Mouse (Mus musculus) B cell, adult 67 days (primary cell): ENCODE results near the gene Gm8271. TPM values are rescaled to one million over a fixed set of nuclear protein-coding genes. Genes with fewer than 3 reads are reported as not detected.

Experiments used
- total RNA-seq, 2 experiments: library from RNA; stranded (reverse); gene quantifications; 4 replicates each; pipeline ENCODE4 v1.2.4; 2023

Gm8271 gene
- total RNA-seq = not detected

GRCm38 (mm10) chr14:5185493-5185892 is at the start of gene Gm8271:
Gene Gm8271, plus strand, starts transcription at chr14:5185793.

GRCm38 (mm10) chr14:5164235-5164634 is 21.4 kb upstream of the Gm8271 start, which contains the start of gene Gm3317:
Gene Gm3317, plus strand, starts transcription at chr14:5164535.

Other genes with a start within 250 kb of the Gm8271 start
- not detected for gene Gm8297, start 201.9 kb upstream of the Gm8271 start, total RNA-seq
- not detected for gene Gm3298, start 169.9 kb upstream of the Gm8271 start, total RNA-seq
- not detected for gene 4930555G01Rik, start 135.2 kb upstream of the Gm8271 start, total RNA-seq
- gene Gm8281, start 114.8 kb upstream of the Gm8271 start, total RNA-seq = not detected
- gene Gm8279, start 54.3 kb upstream of the Gm8271 start, total RNA-seq = not detected
- gene Gm3317, start 21.3 kb upstream of the Gm8271 start, total RNA-seq = not detected
- gene Gm3526, start 74.8 kb downstream of the Gm8271 start, total RNA-seq = not detected
- gene Gm3542, start 149.1 kb downstream of the Gm8271 start, total RNA-seq = not detected
- gene Gm3500, start 203.3 kb downstream of the Gm8271 start, total RNA-seq = not detected